Mouse (Mus musculus): ENCODE measurements at regions not wholly inside any gene's neighbourhood (a gene's known extent, or its start where the extent isn't known, plus 50 kb on each side); places are given as distances from the start of the nearest gene placed in this dataset.

GRCm38 (mm10) chr2:137977767-137978166 lies 278.6 kb upstream of the Btbd3 start:
- TF ChIP-seq POLR2A (IDR thresholded peaks at IDR 0.05; ENCODE audit: insufficient read length, low read depth) (no peak), USF1 (IDR thresholded peaks at IDR 0.05; ENCODE audit: low read depth) (no peak), MAX (IDR thresholded peaks at IDR 0.05; ENCODE audit: low read depth) (no peak), TCF12 (IDR thresholded peaks at IDR 0.05; ENCODE audit: insufficient read depth, poor library complexity, severe bottlenecking) (no peak), E2F4 (IDR thresholded peaks at IDR 0.05; ENCODE audit: insufficient read depth) (no peak), MYOG (IDR thresholded peaks at IDR 0.05; ENCODE audit: control insufficient read depth in 1 of 3, insufficient read depth in 1 of 3, insufficient read length in 2 of 3, low read depth in 2 of 3) (no peak), POLR2AphosphoS2 (IDR thresholded peaks at IDR 0.05; ENCODE audit: insufficient read length, low read depth) (no peak)
